Mouse (Mus musculus) cortical plate, adult 2 months (tissue): ENCODE results near the gene Msh6.

Experiments
- CTCF ChIP-seq: fragments of 200-500 bp; IDR thresholded peaks from 2 replicates; pipeline ENCODE4 v1.5.1; 2011; ENCODE audit warnings: mild to moderate bottlenecking, control low read depth, low read length; ENCODE audit not compliant: insufficient read depth; ENCODE audit errors: extremely low read depth
- POLR2A ChIP-seq: fragments of 200-500 bp; IDR thresholded peaks from 2 replicates; pipeline ENCODE4 v1.6.1; 2011; ENCODE audit warnings: mild to moderate bottlenecking, low read length, control low read depth; ENCODE audit not compliant: insufficient read depth; ENCODE audit errors: extremely low read depth

DNA sequence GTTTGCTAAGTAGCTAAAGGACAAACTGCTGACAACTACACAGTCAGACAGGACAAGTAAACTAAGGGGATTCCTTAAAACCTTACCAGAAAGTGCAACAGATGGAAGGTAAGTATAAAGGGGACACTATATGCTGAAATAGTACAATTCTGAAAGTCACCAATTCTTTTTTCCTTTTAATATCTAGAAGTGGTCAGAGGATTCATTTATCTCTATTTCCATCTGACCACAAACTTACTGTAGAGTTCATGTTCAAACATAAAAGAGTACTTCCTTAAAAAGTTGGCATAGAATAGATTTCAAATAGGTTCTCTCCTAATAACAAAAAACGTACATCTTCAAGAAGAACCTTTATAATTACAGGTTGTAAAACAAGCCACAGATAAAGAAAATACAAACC is 18.5 kb downstream of the Msh6 start:
- TF ChIP-seq CTCF (no peak), POLR2A (no peak)
